Mouse (Mus musculus) stomach, embryonic 15.5 days (tissue): ENCODE measurements around the gene Sod1. TPM values are rescaled to one million over a fixed set of nuclear protein-coding genes. Genes with fewer than 3 reads are reported as not detected.
A peak's percentile ranks its signal among the peaks of the same experiment; 100 is the strongest.

Experiments used
- ATAC-seq: fragments of 200-750 bp; cut with Nextera tagmentation; 2 replicates; pipeline ENCODE4 v1.8.0; 2017; ENCODE audit warnings: low read depth, moderate number of reproducible peaks, moderate TSS enrichment; ENCODE audit not compliant: insufficient read depth, low FRiP score
- H3K27ac ChIP-seq: fragments of 300-500 bp; sonication (generic); 2 replicates; pipeline ENCODE4 v1.5.1; 2015; ENCODE audit warnings: mild to moderate bottlenecking, inconsistent platforms
- H3K27me3 ChIP-seq: fragments of 300-500 bp; sonication (generic); replicated peaks from 2 replicates; pipeline ENCODE4 v1.6.1; 2015; ENCODE audit warnings: inconsistent platforms
- H3K36me3 ChIP-seq: fragments of 300-500 bp; sonication (generic); 2 replicates; pipeline ENCODE4 v1.6.1; 2015; ENCODE audit warnings: inconsistent platforms
- H3K4me1 ChIP-seq: fragments of 300-500 bp; sonication (generic); 2 replicates; pipeline ENCODE4 v1.6.1; 2015; ENCODE audit warnings: inconsistent platforms
- H3K4me2 ChIP-seq: fragments of 300-500 bp; sonication (generic); 2 replicates; pipeline ENCODE4 v1.6.1; 2015; ENCODE audit warnings: mild to moderate bottlenecking, inconsistent platforms
- H3K4me3 ChIP-seq: fragments of 300-500 bp; sonication (generic); replicated peaks from 2 replicates; pipeline ENCODE4 v1.5.1; 2015; ENCODE audit warnings: inconsistent platforms
- H3K9ac ChIP-seq: fragments of 300-500 bp; sonication (generic); 2 replicates; pipeline ENCODE4 v1.6.1; 2015; ENCODE audit warnings: inconsistent platforms
- H3K9me3 ChIP-seq: fragments of 300-500 bp; sonication (generic); 2 replicates; pipeline ENCODE4 v1.6.1; 2016; ENCODE audit warnings: inconsistent platforms
- WGBS: fragments of 180-500 bp; shearing (Covaris S2); methylation state at CpG from one replicate; pipeline ENCODE4 v1.1.7; 2015; 5-methylcytosine and 5-hydroxymethylcytosine counted together
- polyA plus RNA-seq: library from polyadenylated mRNA; unstranded; fragments of >200 nt; fragmentation: Nextera tagmentation; extraction: Ambion mirVana; gene quantifications from 2 replicates; pipeline ENCODE4 v1.2.1, GENCODE M21; 2015

The Sod1 gene
- 1,122 and 1,160 TPM in 2 replicates for polyA plus RNA-seq

DNA sequence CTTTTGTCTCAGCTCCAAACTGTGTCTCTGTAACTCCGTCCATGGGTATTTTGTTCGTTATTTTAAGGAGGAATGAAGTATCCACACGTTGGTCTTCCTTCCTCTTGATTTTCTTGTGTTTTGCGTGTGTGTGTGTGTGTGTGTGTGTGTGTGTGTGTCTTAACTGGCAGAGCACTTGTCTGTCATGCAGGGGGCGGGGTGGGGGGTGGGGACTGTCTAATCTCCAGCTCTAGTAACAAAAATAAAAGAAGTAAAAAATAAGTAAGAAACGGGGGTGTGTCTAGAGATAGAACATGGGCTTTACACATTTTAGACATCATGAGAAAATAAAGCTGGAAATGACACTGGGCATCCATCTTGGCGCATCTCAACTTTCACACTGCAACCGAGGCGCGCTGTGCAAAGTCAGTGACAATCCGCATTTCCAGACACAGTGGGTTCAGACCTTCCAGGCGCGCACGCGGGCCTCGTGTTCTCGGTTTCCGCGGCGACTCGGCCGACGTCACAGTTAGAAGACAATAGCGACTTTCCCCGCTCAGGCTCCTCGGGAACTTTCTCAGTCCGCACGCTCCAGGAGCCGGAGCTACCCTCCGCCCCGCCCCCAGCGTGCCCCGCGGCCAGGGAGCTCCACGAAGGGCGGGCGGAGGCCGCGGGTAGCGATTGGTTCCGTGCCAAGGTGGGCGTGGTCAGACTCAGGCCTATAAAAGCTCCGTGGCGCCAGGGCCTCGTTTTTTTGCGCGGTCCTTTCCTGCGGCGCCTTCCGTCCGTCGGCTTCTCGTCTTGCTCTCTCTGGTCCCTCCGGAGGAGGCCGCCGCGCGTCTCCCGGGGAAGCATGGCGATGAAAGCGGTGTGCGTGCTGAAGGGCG is at the start of gene Sod1:
TSS of gene Sod1 (plus strand) at position 729 of the 866 bp plus-strand sequence.
- Histone ChIP-seq H3K27ac (peak within 1 kb of the TSS; percentile 95), H3K9me3 (no peaks in the 10 kb centered on the region), H3K4me3 (peak within 1 kb of the TSS; percentile 79), H3K4me1 (peaks cover 5% of the 10 kb centered on the region), H3K36me3 (peaks cover 6% of the 10 kb centered on the region; the same call in 1 of the 2 replicates), H3K4me2 (peak within 1 kb of the TSS; percentile 66), H3K27me3 (no peaks in the 10 kb centered on the region), H3K9ac (peak within 1 kb of the TSS; percentile 71)
- 1% methylated on average over 63 of the region's 63 CpGs for WGBS
- ATAC-seq, result peak; percentile 92

DNA sequence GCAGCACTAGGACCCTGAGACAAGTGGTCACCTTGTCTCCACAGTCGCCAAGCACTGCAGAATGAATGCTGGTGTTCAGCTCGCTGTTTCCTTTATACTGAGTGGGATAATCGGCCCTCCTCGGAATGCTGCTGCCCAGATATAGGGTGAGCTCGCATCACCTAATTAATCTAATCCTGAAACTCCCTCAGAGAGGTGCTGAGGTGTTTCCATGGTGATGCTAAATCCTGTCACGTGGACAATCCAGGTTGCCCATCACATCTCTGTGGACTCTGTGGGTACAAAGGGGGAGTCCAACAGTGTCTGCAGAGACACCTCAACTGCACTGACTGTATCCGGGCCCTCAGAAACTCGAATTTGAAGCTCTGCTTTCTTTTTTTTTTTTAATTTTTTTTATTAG is 49.1 kb upstream of the Sod1 start:
- H3K9me3 ChIP-seq, result no peaks in the 10 kb centered on the region
- H3K4me2 ChIP-seq, result no peak overlapping the region
- 62% methylated on average over 8 of the region's 8 CpGs for WGBS
- H3K27ac ChIP-seq, result no peak overlapping the region
- H3K36me3 ChIP-seq, result no peaks in the 10 kb centered on the region
- no peak overlapping the region for H3K4me3 ChIP-seq
- H3K27me3 ChIP-seq, result no peaks in the 10 kb centered on the region
- no peak overlapping the region for H3K9ac ChIP-seq
- ATAC-seq, result no peak
- no peaks in the 10 kb centered on the region for H3K4me1 ChIP-seq

DNA sequence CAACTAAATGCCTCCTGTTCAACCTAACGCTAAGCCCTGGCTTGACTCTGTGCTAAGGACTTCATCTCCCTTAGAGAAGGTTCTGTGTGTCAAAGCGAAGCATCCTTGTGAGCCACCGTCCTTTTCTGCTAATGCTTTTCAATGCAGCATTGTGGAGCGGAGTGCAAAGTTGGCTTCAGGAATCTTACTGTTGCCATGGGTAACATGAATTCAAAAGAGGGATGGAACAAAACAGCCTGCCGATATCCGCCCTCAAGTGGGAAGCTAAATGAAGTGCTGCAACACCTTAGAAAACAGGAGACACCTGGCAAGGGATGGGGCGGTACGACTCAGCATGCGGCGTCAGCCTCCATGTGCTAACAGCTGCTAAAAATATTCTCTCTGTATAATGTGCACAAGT is 44.1 kb upstream of the Sod1 start:
- no peak for ATAC-seq
- Histone ChIP-seq H3K27ac (no peak overlapping the region), H3K4me3 (no peak overlapping the region), H3K9me3 (no peaks in the 10 kb centered on the region), H3K9ac (no peak overlapping the region), H3K4me1 (0 out of 2 replicates have a peak, but pooled peaks cover 3% of the 10 kb centered on the region), H3K27me3 (no peaks in the 10 kb centered on the region), H3K36me3 (no peaks in the 10 kb centered on the region), H3K4me2 (0 out of 2 replicates have a peak overlapping the region, but pooled peaks have one; percentile 16)
- WGBS, result 45% methylated on average over 10 of the region's 10 CpGs

DNA sequence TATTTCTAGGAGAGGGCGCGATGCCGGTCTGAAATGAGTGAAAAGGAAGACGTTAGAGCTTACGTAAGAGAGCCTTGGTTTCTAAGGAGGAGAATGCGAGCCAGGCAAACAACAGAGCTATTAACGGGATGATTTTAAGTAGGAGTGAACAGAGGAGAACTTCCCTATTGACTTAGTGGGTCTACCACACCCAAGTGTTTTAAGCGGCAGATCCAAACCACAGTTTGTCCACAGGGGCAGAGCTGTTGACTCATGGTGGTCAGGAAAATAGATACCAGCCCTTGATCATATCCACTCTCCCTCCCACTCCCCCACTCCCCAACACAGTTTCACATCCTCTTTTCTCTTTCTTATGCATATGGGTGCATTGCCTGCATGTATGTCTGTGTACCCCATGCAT is 43.1 kb upstream of the Sod1 start:
- Histone ChIP-seq H3K4me2 (no peak overlapping the region), H3K36me3 (no peaks in the 10 kb centered on the region), H3K4me3 (no peak overlapping the region), H3K9me3 (no peaks in the 10 kb centered on the region), H3K9ac (no peak overlapping the region), H3K27me3 (no peaks in the 10 kb centered on the region), H3K4me1 (0 out of 2 replicates have a peak, but pooled peaks cover 3% of the 10 kb centered on the region), H3K27ac (no peak overlapping the region)
- no peak for ATAC-seq
- 55% methylated on average over 8 of the region's 8 CpGs for WGBS

DNA sequence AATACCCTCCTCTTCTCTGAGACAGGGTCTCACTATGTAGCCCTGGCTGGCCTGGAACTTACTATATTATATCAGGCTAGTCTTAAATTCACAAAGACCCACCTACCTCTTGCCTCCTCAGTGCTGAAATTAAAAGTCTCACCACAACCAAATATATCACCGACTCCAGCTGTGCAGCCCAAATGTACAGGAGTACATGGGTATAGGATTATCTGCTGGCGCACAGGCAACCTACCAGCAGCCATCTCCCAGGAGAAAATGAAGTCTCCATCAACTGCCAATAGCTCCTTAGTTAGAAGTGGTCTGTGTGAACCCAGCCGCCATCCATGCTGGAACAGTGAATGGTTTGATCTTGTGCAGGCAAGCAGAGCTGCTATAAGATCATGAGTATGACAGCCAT is 42.1 kb upstream of the Sod1 start:
- 87% methylated on average over 3 of the region's 3 CpGs for WGBS
- H3K36me3 ChIP-seq, result no peaks in the 10 kb centered on the region
- no peaks in the 10 kb centered on the region for H3K9me3 ChIP-seq
- H3K4me1 ChIP-seq, result 0 out of 2 replicates have a peak, but pooled peaks cover 3% of the 10 kb centered on the region
- ATAC-seq, result no peak
- no peak overlapping the region for H3K9ac ChIP-seq
- H3K4me2 ChIP-seq, result no peak overlapping the region
- no peak overlapping the region for H3K4me3 ChIP-seq
- no peaks in the 10 kb centered on the region for H3K27me3 ChIP-seq
- H3K27ac ChIP-seq, result no peak overlapping the region

DNA sequence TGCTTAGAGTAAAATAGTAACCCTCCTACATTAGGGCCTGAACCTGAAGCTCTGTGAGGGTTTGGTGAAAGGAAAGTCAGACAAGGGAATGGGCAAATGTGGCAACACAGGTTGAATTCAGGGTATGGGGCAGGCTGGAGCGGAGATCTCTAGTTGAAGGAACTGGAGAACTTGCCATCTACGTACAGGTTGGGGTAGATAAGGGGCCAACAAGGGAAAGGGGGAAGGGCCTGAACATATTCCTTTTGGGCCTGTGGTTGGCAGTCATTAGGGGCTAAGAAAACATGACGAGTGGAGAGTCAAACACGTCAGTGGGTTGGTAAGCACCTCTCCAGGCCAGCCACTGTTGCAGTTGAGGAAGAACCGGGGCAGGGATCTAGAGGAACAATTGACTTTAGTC is 40.7 kb upstream of the Sod1 start:
- whole genome bisulfite sequencing, result 78% methylated on average over 5 of the region's 5 CpGs
- H3K36me3 ChIP-seq, result no peaks in the 10 kb centered on the region
- ATAC-seq, result no peak
- no peak overlapping the region for H3K4me3 ChIP-seq
- no peak overlapping the region for H3K27ac ChIP-seq
- no peaks in the 10 kb centered on the region for H3K9me3 ChIP-seq
- H3K4me2 ChIP-seq, result no peak overlapping the region
- H3K9ac ChIP-seq, result no peak overlapping the region
- no peaks in the 10 kb centered on the region for H3K27me3 ChIP-seq
- H3K4me1 ChIP-seq, result 0 out of 2 replicates have a peak, but pooled peaks cover 3% of the 10 kb centered on the region

DNA sequence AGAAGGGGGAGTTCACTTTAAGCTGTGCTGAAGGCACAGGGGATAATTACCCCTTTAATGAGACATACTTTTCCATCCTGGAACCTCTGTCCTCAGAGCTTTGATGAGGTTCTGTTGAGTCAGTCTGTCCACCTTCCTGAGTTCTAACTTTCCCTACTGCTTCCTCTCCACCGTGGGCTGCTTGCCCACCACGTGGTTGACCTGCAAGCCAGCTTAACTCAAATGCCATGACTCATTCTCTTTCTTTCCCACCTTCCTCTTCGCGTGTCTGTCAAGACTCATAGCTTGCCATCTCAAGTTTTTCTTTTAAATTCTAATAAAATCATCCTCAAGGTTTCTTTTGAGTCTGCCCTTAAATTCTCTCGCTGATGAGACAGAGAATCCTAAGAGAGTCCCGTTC is 39.6 kb upstream of the Sod1 start:
- no peak overlapping the region for H3K27ac ChIP-seq
- H3K4me1 ChIP-seq, result 0 out of 2 replicates have a peak, but pooled peaks cover 3% of the 10 kb centered on the region
- H3K4me3 ChIP-seq, result no peak overlapping the region
- no peaks in the 10 kb centered on the region for H3K27me3 ChIP-seq
- H3K36me3 ChIP-seq, result no peaks in the 10 kb centered on the region
- H3K9me3 ChIP-seq, result no peaks in the 10 kb centered on the region
- no peak for ATAC-seq
- 79% methylated on average over 6 of the region's 6 CpGs for WGBS
- H3K4me2 ChIP-seq, result no peak overlapping the region
- H3K9ac ChIP-seq, result no peak overlapping the region

DNA sequence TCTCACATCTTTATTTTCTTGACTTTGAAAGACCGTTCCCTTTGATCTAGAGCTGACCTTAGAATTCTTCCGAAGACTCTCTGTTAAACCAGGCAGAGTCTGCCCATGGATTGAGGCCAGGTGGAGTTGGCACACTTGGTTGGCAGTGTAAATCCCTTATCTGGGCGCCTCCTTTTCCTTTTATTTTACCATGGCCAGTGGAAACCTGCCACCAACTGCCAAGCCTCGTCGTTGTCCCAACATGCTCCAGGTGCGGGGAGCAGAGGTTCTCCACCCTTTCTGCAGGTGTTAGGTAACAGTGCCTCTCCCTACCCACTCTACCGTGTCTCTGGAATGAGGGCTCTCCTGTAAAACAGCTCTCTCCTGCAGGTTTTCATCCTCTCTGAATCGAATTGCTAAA is 38.9 kb upstream of the Sod1 start:
- H3K4me2 ChIP-seq, result no peak overlapping the region
- H3K9me3 ChIP-seq, result no peaks in the 10 kb centered on the region
- no peak overlapping the region for H3K9ac ChIP-seq
- no peaks in the 10 kb centered on the region for H3K36me3 ChIP-seq
- no peaks in the 10 kb centered on the region for H3K27me3 ChIP-seq
- 75% methylated on average over 8 of the region's 8 CpGs for WGBS
- H3K27ac ChIP-seq, result 0 out of 2 replicates have a peak overlapping the region, but pooled peaks have one; percentile 21
- no peak for ATAC-seq
- no peak overlapping the region for H3K4me3 ChIP-seq
- 0 out of 2 replicates have a peak, but pooled peaks cover 3% of the 10 kb centered on the region for H3K4me1 ChIP-seq

DNA sequence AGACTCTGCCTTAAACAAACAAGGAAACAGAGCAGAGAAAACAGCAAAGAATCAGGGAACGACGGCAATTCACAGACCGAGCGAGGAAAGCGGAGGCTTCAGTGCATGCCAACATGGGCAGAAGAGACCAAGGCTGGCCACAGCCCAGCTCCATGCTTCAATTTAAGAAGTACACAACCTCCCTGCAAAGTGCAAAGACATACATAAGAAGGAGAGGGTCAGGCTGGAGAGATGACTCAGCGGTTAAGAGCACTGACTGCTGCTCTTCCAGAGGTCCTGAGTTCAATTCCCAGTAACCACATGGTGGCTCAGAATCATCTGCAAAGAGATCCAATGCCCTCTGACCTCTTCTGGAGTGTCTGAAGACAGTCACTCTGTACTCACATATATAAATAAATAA is 36.4 kb upstream of the Sod1 start:
- no peak for ATAC-seq
- Histone ChIP-seq H3K27ac (no peak overlapping the region), H3K9ac (no peak overlapping the region), H3K36me3 (no peaks in the 10 kb centered on the region), H3K27me3 (no peaks in the 10 kb centered on the region), H3K4me2 (no peak overlapping the region), H3K9me3 (no peaks in the 10 kb centered on the region), H3K4me3 (no peak overlapping the region), H3K4me1 (no peaks in the 10 kb centered on the region)
- 86% methylated on average over 6 of the region's 6 CpGs for WGBS

DNA sequence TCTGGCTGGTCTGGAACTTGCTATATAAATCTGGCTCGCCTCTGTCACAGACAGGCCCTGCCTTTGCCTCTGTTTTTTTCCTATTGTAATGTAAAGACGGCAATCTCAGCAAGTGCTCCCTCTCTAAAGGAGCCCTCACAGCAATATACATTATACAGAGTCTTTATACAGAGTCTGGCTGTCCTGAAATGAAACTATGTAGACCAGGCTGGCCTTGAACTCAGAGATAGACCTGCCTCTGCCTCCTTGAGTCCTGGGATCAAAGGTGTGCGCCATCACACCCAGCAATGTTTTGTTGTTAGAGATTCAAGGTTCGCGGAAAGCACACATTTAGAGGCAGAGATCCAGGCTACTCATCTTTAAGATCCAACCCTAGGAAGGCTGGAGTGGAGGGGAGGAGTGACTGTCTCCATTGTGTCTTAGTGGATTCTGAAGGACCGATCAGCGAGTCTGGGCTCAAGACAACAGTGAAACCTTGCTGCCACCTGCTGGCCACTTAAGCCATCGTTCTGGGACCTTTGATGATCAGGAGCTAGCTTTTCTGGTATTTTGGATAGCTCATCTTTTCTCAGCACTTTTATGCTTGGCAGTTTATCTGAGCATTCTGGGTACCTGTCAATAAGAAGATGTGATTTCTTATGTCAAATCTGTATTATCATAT is 34.5 kb upstream of the Sod1 start:
- H3K27me3 ChIP-seq, result no peaks in the 10 kb centered on the region
- H3K4me1 ChIP-seq, result no peaks in the 10 kb centered on the region
- H3K4me2 ChIP-seq, result no peak overlapping the region
- H3K9me3 ChIP-seq, result no peaks in the 10 kb centered on the region
- no peak overlapping the region for H3K27ac ChIP-seq
- no peak overlapping the region for H3K4me3 ChIP-seq
- H3K36me3 ChIP-seq, result no peaks in the 10 kb centered on the region
- no peak overlapping the region for H3K9ac ChIP-seq
- ATAC-seq, result no peak
- 44% methylated on average over 8 of the region's 8 CpGs for WGBS

DNA sequence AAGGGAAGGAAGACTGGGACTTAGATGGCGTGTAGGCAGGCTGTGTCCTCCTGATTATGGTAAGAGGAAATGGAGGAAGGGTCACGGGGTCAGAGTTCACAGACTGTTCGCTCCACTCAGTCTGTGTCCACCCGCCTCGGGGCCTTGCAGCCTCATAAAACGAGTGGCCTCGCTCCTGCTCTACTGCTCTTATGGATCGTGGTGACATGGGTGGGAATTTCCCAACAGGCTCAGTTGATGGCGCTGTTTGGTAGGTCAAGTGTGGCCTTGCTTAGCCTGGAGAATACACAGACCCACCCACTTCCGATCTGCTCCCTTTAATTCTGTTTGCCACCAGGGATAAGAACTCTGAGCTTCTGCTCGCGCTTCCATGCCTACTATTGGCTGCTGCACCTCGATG is 33.1 kb upstream of the Sod1 start:
- WGBS, result 24% methylated on average over 13 of the region's 13 CpGs
- Histone ChIP-seq H3K4me1 (no peaks in the 10 kb centered on the region), H3K9me3 (no peaks in the 10 kb centered on the region), H3K4me3 (no peak overlapping the region), H3K27ac (no peak overlapping the region), H3K36me3 (no peaks in the 10 kb centered on the region), H3K4me2 (no peak overlapping the region), H3K27me3 (no peaks in the 10 kb centered on the region), H3K9ac (no peak overlapping the region)
- peak; percentile 64; the same call in 1 of the 2 replicates for ATAC-seq

DNA sequence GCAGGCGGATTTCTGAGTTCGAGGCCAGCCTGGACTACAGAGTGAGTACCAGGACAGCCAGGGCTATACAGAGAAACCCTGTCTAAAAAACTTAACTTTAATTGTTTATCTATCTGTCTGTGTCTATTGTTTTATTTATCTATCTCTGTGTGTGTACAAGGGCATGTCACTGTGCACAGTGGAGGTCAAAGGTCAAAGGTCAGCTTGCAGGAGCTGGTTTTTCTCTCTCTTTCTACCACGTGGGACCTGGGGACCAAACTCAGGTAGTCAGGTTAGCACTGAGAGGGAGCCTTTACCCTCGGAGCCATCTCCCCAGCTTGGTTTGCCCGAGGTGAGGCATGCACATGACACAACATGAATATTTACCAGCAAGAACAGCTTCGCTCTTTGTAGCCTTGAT is 29.3 kb upstream of the Sod1 start:
- 65% methylated on average over 6 of the region's 6 CpGs for WGBS
- Histone ChIP-seq H3K9ac (no peak overlapping the region), H3K4me1 (no peaks in the 10 kb centered on the region)

More for the DNA sequence above, 29.3 kb upstream of the Sod1 start:
- Histone ChIP-seq H3K27me3 (no peaks in the 10 kb centered on the region), H3K27ac (no peak overlapping the region), H3K4me2 (no peak overlapping the region), H3K36me3 (no peaks in the 10 kb centered on the region), H3K9me3 (no peaks in the 10 kb centered on the region), H3K4me3 (no peak overlapping the region)
- ATAC-seq, result no peak
